Mouse (Mus musculus) right cerebral cortex, postnatal 36 days (tissue): Measurements from ENCODE around the gene Gm20503.

Experiments
- DNase-seq, 2 experiments: peaks; one replicate each; pipeline ENCODE4 v3.0.0; 2022; ENCODE audit warnings: low spot score in 2 of 2, mixed read lengths in 1 of 2

Gm20503 gene

DNA sequence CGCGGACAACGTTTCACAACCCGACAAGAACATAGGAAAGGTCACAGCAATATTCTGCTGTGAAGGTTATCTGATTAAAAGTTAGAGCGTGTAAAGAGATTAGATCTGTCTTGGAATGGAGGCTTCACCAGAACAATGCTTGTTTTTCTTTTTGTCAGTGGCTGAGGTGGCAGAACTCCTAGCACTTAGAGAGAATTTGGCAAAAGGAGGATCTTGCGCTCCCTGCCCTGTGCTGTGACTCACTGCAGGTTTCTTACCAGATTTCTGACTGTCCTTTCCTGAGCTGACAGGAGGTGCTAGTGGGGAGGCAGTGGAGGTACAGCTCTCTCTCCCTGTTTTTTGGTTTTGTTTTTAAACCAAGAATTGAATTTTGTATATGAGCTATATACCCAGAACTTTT is 4.0 kb downstream of the Gm20503 start:
- DNase-seq: no peak

DNA sequence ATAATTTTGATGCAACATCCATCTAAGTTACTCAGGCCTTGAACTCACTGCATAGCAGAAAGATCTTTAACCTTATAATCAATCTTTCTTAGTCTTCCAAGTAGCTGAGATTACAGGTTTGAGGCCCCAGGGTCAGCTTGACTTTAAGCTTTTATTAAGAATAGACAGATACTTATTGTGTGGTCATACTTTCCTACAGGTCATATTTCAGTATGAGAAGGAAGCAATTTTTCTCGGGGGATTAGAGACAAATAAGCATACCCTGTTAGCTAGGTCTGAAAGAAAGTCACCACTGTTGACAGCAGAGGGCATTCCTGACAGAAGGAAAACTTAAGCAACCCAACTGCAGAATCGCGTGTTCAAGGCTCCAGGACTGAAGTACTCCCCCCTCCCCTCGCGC is 5.0 kb downstream of the Gm20503 start:
- no peak for DNase-seq

DNA sequence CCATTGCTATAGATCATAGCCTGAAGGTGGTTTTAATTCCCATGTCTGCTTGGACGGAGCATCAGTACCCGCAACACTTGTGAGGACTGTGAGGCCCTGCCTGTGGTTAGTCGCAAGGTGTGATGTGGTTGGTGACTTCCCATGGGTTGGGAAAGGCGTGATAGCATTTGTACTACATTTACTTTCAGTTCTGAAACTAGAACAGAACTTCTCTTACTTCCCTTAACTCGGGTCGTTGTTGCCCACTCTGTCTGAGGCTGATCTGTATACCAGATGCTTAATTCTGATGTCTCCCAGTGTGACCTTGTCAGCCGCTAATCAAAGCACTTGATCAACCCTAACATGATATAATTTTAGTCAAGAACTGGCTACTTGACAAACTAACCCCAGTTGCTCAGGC is 6.2 kb downstream of the Gm20503 start:
- no peak for DNase-seq

DNA sequence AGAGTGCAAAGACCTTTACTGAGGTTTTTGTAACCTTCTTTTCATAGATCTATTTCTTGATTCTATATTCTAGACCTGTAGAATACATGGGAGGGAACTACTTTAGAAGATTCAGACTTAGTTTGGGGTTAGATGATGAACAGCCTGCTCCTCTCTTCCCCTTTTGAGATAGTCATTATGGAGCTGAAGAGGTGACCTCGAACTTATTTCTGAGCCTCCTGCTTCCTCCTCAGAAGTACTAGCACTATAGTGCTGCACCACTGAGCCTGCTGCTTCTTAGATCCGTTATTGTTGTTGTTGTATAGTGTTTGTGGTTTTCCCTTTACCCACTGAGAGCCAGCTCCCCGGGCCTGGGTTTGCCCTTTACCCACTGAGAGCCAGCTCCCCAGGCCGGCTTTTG is 6.7 kb downstream of the Gm20503 start:
- no peak for DNase-seq

DNA sequence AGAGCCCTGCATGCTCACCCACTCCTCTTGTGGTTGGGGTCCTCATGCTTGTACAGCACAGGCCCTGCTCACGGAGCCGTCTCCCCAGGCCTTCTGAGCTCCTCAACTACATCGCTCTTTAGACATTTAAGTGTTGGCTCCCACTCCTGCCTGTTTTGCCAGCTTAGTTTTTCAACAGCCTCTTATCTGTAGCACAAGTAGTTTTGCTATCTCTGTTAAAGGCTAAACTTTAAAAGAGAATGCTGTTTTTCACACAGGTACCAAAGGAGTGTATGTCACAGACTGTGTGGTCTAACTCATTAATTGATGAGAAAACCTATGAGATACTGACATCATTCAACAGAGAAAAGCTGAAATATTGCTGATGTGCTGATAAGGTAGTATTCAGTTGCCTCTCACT is 8.4 kb downstream of the Gm20503 start:
- DNase-seq: no peak

DNA sequence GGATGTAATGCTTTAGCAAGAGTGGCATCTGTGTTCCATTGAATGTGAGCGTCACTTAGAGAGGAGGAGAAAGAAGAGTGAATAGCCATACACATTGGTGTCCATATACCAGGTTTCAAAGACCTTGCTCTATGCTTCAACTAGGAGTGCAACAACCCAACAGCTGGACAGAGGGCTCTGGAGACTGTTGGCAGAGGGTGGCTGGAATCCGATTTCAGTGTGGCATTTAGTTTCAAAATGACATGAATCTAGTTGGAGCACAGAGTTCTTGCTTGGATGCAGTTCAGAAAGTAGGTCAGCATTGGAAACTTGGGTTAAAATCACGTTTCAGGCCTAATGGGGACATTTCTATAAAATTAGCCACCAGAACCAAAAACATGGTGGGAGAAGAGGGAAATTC is 12.2 kb downstream of the Gm20503 start:
- DNase-seq: no peak

DNA sequence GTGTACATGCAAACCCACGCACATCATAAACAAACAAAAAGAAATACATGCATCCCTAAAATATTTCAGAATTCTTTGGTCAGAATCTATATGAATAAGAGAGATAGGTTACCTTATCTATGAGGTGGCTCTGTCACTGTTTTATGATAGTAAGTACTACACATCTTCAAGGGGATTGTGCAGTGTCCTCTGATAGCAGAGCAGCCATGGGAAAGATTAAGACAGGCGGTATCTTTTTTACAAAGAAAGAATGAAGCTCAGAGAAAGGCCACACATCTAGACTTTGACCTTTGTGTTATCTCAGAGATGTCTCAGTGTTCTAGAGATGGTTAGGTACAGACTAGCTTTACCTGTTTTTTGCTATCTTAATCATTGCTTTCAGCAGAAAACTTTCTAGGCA is 13.9 kb downstream of the Gm20503 start:
- no peak for DNase-seq

DNA sequence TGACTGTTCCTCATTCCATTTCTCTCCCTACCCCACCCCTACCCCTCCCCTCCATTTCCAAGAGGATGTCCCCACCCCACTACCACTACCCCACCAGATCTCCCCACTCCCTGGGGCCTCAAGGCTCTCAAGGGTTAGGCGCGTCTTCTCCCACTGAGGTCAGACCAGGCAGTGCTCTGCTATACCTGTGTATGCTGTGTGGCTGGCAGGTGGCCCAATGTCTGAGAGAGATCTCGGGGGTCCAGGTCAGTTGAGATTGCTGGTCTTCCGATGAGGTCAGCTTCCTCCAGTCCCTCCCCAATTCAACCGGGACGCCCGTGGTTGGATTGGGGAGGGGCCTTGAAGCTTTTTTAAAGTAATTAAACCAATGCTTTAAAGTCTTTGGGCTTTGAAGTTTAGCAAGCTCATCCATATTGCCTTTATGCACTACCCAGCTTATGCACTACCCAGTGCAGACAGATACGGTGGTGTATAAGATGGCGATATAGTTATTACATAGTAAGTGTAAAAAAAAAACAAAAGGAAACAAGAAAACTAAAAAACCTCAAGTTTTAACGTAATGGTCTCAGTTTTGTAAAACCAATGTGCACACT is 31.4 kb downstream of the Gm20503 start:
- DNase-seq: no peak

DNA sequence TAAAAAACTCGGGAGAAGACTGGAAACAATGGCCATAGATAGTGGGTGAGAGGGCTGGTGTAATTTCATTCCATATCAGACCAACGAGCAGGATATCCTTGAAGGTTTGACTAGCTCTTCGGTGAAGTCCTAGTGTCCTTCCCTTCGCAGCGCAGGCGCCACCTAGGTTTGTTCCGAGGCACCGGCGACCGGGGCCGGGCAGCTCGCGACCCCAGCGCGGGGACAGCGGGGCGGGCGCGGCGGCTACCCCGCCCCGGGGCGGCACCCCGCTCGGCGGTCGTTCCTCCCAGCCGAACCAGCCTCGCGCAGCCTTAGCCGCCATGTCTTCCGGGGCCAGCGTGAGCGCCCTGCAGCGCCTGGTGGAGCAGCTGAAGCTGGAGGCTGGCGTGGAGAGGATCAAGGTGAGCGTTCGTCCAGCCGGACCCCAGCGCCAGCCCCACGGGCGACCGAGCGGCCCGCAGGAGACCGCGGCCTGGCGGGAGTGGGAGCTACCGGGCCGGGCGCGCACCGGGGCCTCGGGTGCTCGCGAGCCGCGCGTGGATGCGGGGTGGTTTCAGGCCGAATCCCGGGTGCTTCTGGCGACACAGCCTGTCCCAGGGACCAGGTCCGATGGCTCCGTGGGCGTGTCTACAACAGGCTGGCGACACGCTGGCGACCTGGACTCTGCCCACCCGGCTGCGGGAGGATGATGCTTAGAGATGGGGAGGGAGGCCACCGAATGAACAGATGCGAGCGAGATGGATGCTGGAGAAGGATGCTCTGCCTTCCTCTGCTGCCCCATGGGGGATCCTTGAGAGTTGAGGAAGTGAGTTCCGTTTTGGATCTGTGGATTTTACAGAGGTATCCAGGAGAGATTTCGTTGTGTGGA is 32.1 kb downstream of the Gm20503 start, which contains the start of gene Gng10:
Gene Gng10 (plus strand): TSS at position 171 of the 868 bp plus-strand sequence.
- peak; percentile 42 to 53 for DNase-seq

DNA sequence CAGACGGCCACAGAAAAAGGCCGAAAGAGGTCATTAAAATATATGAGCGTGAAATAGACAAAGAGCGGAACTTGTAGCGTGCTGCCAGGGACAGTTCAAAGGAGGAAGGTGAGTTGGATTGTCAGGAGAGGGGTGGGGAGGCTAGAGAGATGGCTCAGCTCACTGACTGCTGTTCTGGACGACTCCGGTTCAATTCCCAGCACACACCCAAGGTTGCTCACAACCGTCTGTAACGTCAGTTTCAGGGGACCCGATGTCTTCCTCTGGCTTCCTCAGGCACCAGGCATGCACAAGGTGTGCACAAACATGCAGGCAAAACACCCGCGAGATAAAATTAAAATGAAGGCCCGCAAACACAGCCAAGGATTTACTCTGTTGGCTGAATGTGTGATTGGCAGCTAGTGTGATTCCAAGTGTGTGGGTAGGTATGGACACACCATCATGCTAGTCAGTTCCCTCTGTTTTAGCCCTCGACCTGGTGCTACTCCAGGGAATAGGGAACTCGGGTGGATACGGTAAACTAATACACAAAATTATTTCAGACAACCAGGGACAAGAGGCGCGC is 32.9 kb downstream of the Gm20503 start:
- DNase-seq: no peak

DNA sequence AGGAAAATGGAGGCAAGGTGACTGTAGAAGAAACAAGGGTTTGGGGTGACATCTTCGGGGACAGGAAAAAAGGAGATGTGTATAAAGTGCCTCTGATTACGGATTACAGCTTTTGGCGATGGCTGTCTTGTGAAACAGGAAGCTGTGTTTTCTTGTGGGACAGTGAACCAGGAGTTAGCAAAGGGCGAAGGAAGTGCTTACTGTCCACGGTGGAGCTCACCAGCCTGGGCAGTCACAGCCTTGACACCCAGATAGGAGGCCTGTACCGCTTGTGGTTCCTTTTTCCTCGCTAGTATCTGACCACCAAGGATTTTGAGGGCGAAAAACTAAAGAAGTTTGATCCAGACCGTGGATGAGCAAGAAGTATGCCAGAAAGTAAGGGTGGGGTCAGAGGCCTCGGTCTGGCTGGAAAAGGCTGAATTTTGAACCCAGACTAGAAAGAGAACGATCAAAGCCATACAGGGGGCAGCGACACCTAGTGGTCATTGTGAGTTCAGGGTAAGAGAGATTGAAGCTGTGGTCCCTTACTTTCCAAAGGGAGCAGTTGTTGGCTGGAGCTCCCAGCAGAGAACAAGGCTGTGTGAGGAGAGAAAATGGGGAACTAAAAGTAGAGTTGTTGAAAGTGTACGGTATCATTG is 33.6 kb downstream of the Gm20503 start:
- DNase-seq: peak; percentile 43 to 50

DNA sequence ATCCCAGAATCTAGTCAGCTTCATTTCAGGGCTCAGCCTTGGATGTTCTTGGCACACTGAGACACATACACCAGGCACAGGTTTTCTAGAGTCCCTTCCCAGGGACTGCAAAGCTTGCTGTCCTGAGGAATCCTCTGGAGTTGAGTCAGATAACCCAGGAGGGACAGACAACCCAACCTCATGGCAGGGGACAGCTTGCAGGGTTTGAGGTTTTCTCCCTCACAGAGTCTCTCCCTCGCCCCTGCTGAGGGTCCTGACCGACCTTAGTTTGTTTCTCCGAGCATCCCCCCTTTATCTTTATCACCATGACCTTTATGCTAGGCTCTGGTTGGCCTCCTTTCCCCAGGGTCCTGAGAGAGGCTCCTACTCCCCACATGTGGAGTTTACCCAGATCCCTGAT is 34.5 kb downstream of the Gm20503 start:
- DNase-seq: no peak

DNA sequence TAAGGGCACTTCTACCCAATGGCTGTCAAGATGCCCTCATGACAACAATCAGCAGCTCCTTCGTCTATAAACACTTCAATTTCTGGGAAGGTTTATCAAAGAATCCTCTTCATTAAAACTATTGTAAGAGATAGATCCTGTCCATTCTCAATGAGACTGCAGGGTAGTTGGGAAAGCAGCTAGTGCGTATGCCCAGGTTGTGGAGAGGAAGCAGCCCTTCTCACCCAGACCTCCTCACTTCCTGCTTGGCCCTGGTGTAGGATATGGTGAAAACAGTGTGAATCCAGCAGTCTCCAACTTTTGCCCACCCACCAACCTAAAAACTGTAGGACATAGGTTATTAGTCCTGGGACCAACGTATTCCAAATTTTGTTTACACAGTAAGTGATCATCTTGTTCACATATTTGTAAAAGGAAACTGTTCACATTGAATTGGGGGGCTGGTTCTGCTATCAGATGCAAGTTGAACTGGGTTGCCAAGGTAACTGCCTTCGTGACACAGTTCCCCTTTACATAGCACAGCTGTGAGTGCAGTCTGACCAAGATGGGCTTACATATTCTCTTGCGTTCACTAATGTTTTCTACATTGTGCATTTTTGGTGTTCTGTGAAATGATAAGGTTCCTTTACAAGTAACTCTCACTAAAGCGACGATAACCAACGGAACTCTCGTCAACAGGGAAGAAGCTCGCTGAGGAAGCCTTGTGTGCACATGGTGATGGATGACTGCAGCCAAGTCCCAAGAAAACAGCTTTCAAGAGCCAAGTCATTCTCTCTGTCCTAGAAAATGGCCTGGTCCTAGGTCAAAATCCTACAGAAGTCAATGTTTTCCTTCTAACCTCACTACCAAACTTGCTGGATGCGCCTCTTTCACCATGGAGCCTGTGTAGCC is 37.6 kb downstream of the Gm20503 start:
- DNase-seq: no peak

DNA sequence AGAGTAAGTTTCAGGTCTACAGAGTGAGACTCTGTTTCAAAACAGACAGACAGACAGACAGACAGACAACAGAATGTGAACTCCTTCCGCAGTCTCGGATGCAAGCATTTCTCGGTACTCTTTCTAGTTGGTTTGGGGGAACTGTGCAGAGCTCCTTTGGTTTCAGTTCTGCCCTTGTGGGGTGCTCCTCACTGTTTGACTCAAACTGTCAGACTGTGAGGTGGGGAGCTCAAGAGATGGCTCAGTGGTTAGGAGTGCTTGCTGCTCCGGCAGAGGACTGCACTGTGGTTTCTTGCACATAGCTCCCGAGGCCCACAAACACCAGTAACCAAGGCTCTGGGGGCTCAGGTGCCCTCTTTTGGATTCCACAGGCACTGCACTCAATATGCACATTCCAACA is 40.1 kb downstream of the Gm20503 start:
- no peak for DNase-seq

DNA sequence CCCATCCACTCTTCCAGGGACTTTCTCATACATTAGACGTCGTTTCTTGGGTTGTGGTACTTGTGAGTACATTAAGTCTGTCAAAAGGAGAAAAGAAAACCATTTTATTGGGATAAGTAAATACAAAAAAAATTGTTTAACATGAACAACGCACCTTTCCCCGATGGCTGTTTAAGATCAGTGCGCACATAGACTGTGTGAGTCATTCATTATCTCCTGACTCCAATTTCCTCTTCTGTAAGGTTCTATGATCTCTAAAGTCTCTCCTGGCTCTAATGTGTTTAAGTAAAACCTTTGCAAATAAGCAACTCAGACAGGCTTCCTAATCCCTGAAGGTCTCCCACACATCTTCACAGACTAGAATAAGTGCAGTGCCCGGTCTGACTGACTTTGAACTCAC is 40.9 kb downstream of the Gm20503 start:
- DNase-seq: no peak

DNA sequence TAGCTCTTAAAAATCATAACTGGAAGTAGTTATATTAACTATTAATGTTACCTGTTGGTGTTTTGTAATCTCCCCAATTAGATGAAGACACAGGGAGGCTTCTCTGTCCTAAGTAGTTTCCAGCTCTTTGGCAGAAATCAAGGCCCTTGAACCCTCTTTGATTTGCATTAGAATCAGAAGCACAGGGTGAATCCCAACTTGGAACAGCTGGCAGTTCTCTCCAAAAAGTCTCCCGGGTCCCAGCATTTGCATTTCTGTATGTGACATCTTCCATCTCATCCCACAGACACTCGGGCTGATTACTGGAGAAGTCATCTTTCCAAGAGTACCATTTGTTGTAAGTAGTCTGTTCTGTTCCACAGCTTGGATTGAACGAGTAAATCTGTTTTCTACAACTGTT is 44.2 kb downstream of the Gm20503 start:
- no peak for DNase-seq

DNA sequence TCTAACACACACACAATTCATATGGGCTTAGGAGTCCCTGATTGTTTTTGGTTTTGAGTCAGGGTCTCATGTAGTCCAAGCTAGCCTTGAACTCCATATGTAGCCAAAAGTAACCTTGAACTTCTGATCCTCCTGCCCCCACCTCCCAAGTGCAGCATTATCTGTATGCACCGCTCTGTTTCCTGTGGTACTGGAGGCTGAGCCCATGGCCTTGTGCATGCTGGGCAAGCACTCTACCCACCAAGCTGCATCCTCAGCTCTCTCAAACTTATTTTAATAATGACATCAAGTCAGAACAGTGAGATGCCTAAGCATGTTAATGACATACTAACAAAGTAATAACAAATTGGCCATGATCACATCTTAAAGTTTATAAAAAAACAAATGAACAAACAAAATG is 48.1 kb downstream of the Gm20503 start:
- DNase-seq: no peak

DNA sequence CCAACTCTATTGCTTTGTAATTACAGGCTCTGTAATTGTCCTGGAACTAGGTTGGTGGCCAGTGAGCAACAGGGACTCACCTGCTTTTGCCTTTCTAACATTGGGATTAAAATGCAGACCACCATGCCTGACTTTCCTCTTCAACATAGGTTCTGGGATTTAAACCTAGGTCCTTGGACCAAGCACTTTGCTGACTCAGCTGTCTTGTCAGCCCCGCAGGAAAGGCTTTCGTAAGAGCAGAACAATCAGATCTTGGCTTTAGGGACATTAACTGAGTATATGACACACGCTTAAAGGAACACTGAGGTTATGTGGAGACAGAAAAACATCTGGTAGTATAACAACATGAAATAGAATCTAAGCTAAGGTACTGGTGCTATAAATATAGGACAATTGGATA is 54.9 kb downstream of the Gm20503 start:
- no peak for DNase-seq

DNA sequence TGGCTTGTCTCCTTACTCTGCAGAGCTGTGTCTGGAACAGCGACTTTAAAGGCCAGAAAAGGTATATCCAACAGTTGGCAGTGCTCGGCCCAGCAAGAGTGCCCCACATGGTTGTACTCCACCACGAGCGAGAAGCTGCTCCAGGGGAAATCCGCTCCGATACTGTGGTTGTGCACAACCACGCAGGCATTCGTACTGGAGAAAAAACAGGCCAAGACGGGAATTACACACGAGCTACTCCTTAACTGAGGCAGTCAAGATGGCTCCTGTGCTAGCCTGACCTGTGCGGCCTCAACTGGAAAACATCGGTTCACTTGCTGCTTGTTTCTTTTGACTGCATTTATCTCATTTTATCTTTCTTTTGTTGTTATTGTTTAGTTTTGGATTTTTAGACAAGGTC is 59.5 kb downstream of the Gm20503 start:
- DNase-seq: no peak

DNA sequence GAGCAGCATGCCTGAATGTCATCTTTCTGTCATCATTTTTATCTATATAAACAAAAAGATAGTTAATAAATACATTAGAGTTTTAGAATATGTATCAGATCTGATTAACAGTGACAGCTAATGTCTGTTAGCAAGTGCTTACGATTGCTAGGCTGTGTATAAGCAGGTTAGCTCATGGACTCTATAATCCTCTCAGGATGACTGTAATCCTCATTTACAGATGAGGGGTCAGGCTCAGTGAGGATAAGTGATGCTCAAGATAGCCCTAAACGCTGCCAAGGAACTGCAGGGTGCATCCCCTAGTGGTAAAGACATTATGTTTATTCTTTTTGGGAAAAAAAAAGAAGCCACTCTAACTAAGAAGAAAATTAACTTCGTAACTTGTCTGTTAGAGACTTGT is 66.3 kb downstream of the Gm20503 start:
- DNase-seq: no peak

DNA sequence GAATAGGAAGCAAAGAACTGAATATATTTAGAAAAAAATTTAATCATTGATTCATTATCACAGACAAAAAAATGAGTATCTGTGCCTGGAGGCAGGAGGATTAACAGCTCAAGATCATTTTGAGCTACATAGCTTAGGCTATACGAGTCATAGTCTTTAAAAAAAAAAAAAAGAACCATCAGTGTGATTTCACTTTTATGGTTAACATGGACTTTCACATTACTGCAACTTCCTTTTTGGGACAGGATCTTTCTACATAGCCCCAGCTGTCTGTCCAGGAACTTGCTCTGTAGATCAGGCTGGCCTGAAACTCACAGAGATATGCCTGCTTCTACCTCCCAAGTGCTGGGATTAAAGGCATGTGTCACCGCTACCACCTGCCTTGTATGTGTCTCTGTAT is 80.4 kb downstream of the Gm20503 start:
- no peak for DNase-seq

DNA sequence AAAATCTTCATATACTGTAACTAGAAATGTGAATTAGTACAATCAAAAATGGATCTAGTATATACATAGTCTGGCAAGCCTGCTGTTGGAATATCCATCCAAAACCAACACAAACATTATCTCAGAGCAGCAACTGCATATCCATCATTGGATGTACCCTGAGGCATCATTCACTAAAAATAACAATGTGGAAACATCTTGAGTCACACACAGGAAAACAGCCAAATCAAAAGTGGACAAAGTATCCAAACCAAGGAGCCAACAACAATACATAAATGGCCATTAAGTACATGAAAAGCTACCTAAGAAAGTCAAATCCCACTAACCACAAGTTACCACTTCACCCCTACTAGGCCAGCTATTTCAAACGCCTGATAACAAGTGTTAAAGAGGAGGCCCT is 86.4 kb downstream of the Gm20503 start:
- DNase-seq: no peak
